Mouse (Mus musculus) embryonic facial prominence, embryonic 15.5 days (tissue): Measurements from ENCODE around the gene Rem2. TPM values are rescaled to one million over a fixed set of nuclear protein-coding genes. Genes with fewer than 3 reads are reported as not detected.

Experiments used
- ATAC-seq: fragments of 200-750 bp; cut with Nextera tagmentation; 2 replicates; pipeline ENCODE4 v1.8.0; 2017; ENCODE audit warnings: low read depth, moderate TSS enrichment; ENCODE audit not compliant: insufficient number of reproducible peaks, low FRiP score, low TSS enrichment
- H3K27ac ChIP-seq: fragments of 300-500 bp; sonication (generic); replicated peaks from 2 replicates; pipeline ENCODE4 v1.5.1; 2015; ENCODE audit warnings: mild to moderate bottlenecking, inconsistent platforms
- H3K27me3 ChIP-seq: fragments of 300-500 bp; sonication (generic); 2 replicates; pipeline ENCODE4 v1.6.1; 2015; ENCODE audit warnings: inconsistent platforms
- H3K36me3 ChIP-seq: fragments of 300-500 bp; sonication (generic); 2 replicates; pipeline ENCODE4 v1.6.1; 2015; ENCODE audit warnings: mild to moderate bottlenecking, inconsistent platforms
- H3K4me1 ChIP-seq: fragments of 300-500 bp; sonication (generic); 2 replicates; pipeline ENCODE4 v1.6.1; 2015; ENCODE audit warnings: inconsistent platforms
- H3K4me2 ChIP-seq: fragments of 300-500 bp; sonication (generic); replicated peaks from 2 replicates; pipeline ENCODE4 v1.6.1; 2015; ENCODE audit warnings: mild to moderate bottlenecking, inconsistent platforms
- H3K4me3 ChIP-seq: fragments of 300-500 bp; sonication (generic); replicated peaks from 2 replicates; pipeline ENCODE4 v1.5.1; 2015; ENCODE audit warnings: mild to moderate bottlenecking, inconsistent platforms
- H3K9ac ChIP-seq: fragments of 300-500 bp; sonication (generic); 2 replicates; pipeline ENCODE4 v1.6.1; 2015; ENCODE audit warnings: inconsistent platforms
- H3K9me3 ChIP-seq: fragments of 300-500 bp; sonication (generic); replicated peaks from 2 replicates; pipeline ENCODE4 v1.6.1; 2016; ENCODE audit warnings: inconsistent platforms
- WGBS: fragments of 180-500 bp; shearing (Covaris S2); methylation state at CpG from one replicate; pipeline ENCODE4 v1.1.7; 2015; 5-methylcytosine and 5-hydroxymethylcytosine counted together
- polyA plus RNA-seq: library from polyadenylated mRNA; unstranded; fragments of >200 nt; fragmentation: Nextera tagmentation; extraction: Ambion mirVana; gene quantifications from 2 replicates; pipeline ENCODE4 v1.2.1, GENCODE M21; 2015

The Rem2 gene
- polyA plus RNA-seq, 1 experiment from 2014 or later = 3.9 TPM

DNA sequence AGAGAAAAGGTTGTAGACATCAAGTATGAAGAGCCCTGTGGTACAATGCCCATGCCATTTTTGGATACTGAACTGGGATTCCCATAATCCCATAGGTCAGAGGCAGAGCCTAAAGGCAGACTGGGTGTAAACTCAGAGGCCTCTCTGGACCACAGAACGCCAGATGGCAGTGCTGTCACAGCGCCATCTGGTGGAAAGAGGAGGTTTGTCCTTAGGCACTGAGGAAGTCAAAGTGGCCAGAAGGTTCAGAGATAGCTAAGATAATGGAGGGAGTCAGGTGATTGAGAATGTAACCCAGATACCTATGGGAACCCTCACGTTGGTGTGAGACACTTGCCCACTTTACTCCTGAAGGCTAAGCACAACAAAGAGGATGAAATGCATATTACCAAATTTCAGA is 18.3 kb downstream of the Rem2 start:
- no peaks in the 10 kb centered on the region for H3K4me1 ChIP-seq
- H3K4me3 ChIP-seq = no peak overlapping the region
- no peaks in the 10 kb centered on the region for H3K36me3 ChIP-seq
- 4% methylated on average over 3 of the region's 3 CpGs for WGBS
- no peak overlapping the region for H3K9ac ChIP-seq
- H3K9me3 ChIP-seq = no peaks in the 10 kb centered on the region
- H3K27ac ChIP-seq = no peak overlapping the region
- no peaks in the 10 kb centered on the region for H3K27me3 ChIP-seq
- no peak overlapping the region for H3K4me2 ChIP-seq
- ATAC-seq = no peak

DNA sequence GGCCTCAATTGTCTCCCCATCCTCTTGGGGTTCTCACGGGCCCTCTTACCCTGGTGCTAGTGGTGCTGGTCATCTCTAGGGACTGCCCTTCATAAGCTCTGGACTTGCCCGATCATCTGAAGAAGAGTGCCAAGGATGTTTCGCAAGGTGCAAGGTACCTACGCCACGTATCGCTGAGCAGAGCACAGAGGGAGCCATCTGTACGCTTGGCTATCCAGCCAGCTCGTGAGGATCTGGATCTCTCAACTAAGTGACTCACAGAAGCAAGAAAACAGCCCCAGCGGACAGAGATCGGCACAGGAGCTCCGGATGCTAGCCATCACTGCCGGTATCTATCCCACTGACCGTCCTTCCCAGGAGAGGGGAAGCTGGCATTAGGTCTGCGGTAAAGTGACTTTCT is 20.8 kb downstream of the Rem2 start:
- no peaks in the 10 kb centered on the region for H3K27me3 ChIP-seq
- no peak overlapping the region for H3K27ac ChIP-seq

DNA sequence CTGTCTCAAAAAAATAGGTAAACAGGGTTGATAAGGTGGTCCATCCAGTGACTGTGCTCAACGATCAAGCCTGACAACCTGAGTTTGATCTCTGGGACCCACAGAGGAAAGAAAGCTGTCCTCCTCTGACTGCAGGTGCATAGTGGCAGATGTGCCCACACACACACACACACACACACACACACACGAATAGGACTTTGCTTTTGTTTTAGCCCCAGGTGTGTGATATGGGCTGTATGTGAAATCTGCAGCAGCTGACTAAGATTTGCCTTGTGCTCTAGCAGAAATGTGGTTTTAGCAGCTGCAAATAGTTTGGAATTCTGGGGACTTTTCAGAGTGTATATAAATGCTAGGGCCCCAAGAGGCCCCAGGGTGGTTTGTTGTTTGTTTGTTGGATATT is 23.4 kb downstream of the Rem2 start:
- H3K27ac ChIP-seq = no peak overlapping the region
- no peaks in the 10 kb centered on the region for H3K4me1 ChIP-seq
- no peak overlapping the region for H3K4me2 ChIP-seq
- no peaks in the 10 kb centered on the region for H3K36me3 ChIP-seq
- H3K9ac ChIP-seq = no peak overlapping the region
- no peaks in the 10 kb centered on the region; the same call in 1 of the 2 replicates for H3K9me3 ChIP-seq
- H3K27me3 ChIP-seq = no peaks in the 10 kb centered on the region
- no peak overlapping the region for H3K4me3 ChIP-seq
- no peak for ATAC-seq
- WGBS = 78% methylated on average over 2 of the region's 2 CpGs

More for the DNA sequence above, 20.8 kb downstream of the Rem2 start:
- H3K4me3 ChIP-seq = no peak overlapping the region
- H3K36me3 ChIP-seq = no peaks in the 10 kb centered on the region
- ATAC-seq = no peak
- no peak overlapping the region for H3K9ac ChIP-seq
- H3K4me1 ChIP-seq = no peaks in the 10 kb centered on the region
- H3K9me3 ChIP-seq = no peaks in the 10 kb centered on the region
- WGBS = 88% methylated on average over 14 of the region's 14 CpGs
- H3K4me2 ChIP-seq = no peak overlapping the region

DNA sequence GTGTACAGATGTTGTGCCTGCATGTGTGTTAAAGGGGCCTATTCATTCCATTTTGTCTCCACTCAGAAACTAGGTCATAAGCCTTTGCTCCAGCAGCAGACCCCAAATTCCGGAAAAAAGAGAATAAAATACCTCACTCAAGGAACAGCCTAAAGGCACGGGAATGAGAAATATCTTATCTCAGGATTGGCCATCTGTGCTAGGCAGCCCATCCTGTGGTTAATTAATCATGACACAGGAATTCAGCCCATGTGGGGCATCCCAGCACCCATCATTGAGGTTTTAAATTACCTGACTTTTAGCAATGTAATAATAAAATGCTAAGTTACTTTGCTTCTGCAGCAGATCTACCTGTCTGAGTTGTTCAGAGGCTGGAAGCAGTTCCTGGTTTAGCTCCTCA is 25.5 kb downstream of the Rem2 start:
- Histone ChIP-seq H3K4me3 (no peak overlapping the region), H3K36me3 (0 out of 2 replicates have a peak, but pooled peaks cover 2% of the 10 kb centered on the region), H3K27ac (no peak overlapping the region), H3K4me2 (no peak overlapping the region), H3K9ac (no peak overlapping the region), H3K27me3 (no peaks in the 10 kb centered on the region), H3K9me3 (no peaks in the 10 kb centered on the region; the same call in 1 of the 2 replicates), H3K4me1 (no peaks in the 10 kb centered on the region)
- no peak for ATAC-seq
- 53% methylated on average over 2 of the region's 2 CpGs for WGBS

DNA sequence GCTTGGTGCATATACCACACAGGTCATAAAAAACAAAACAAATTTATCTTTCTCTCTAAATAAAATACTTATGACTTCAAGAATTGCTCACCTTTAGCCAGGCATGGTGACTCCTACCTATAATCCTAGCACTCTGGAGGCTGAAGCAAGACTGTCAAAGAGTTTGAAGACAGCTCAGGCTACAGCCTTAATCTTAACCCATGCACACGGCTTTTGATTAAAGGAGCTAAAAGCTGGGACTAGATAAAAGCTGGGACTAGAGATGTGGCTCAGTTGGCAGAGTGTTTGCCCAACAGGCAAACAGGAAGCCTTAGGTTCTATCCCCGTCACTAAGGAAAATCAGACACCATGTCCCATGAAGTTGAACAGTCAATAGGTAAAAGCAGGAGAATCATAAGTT is 27.2 kb downstream of the Rem2 start:
- Histone ChIP-seq H3K9ac (no peak overlapping the region), H3K4me2 (no peak overlapping the region), H3K36me3 (peaks cover 19% of the 10 kb centered on the region), H3K9me3 (no peaks in the 10 kb centered on the region; the same call in 1 of the 2 replicates), H3K27me3 (no peaks in the 10 kb centered on the region), H3K27ac (no peak overlapping the region), H3K4me3 (no peak overlapping the region), H3K4me1 (no peaks in the 10 kb centered on the region)
- ATAC-seq = no peak
- WGBS = 80% methylated on average over 2 of the region's 2 CpGs

DNA sequence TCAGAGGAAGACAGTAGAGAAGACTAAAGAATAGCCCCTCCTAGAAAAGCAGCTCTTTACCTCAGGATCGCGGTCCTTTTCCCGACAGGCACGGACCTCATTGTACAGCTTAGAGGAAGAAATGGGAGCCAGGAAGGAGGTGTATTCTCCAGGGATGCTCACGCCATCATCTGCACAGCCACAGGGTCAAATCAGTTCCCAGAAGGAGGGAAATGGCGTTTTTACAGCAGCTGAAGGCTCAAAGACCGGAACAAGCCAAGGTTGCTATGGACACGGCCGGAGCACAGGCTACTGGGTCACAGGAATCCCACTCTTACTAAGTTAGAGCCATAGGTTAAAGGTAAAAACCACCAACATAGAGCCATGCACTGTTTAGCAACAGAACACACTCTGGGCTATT is 33.9 kb downstream of the Rem2 start:
- H3K4me3 ChIP-seq = no peak overlapping the region

DNA sequence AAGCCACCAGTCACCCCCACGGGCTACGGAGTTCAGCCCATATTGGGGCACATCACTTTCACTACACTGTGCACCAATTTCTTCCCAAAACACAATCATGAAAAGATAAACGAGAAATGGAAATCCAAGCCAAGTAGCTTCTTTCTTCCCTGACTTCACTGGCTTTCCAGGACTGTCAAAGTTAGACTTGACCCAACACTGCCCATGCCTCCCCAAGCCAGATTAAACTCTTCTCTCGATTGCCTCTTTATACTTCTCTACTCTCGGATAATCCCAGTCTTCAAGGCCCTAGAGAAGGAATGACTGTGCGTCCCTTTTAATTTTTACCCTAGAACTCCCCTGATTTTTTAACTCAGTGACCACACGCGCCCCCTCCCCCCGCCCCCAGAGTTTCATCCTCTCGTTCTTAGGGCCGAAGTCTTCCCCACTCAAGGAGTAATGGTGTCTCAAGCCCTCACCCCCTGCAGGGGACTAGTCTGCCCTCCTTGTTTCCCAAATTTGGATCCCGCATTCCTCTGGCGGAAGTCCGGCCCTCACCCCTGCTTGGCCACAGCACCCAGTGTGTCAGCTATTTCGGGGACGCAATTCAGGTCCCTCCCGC is 40.9 kb downstream of the Rem2 start:
- 4% methylated on average over 17 of the region's 17 CpGs for WGBS
- Histone ChIP-seq H3K9ac (peak overlapping the region; percentile 80), H3K4me1 (peaks cover 16% of the 10 kb centered on the region), H3K27me3 (no peaks in the 10 kb centered on the region), H3K4me3 (peak overlapping the region; percentile 73), H3K9me3 (0 out of 2 replicates have a peak, but pooled peaks cover 5% of the 10 kb centered on the region), H3K27ac (peak overlapping the region; percentile 63; the same call in 1 of the 2 replicates), H3K4me2 (peak overlapping the region; percentile 60), H3K36me3 (peaks cover 35% of the 10 kb centered on the region)
- ATAC-seq = peak; percentile 14; the same call in 1 of the 2 replicates

More for the DNA sequence above, 33.9 kb downstream of the Rem2 start:
- Histone ChIP-seq H3K27ac (no peak overlapping the region), H3K9ac (no peak overlapping the region), H3K4me2 (no peak overlapping the region), H3K27me3 (no peaks in the 10 kb centered on the region), H3K9me3 (0 out of 2 replicates have a peak, but pooled peaks cover 5% of the 10 kb centered on the region), H3K36me3 (peaks cover 86% of the 10 kb centered on the region), H3K4me1 (no peaks in the 10 kb centered on the region)
- ATAC-seq = no peak
- WGBS = 91% methylated on average over 9 of the region's 9 CpGs

DNA sequence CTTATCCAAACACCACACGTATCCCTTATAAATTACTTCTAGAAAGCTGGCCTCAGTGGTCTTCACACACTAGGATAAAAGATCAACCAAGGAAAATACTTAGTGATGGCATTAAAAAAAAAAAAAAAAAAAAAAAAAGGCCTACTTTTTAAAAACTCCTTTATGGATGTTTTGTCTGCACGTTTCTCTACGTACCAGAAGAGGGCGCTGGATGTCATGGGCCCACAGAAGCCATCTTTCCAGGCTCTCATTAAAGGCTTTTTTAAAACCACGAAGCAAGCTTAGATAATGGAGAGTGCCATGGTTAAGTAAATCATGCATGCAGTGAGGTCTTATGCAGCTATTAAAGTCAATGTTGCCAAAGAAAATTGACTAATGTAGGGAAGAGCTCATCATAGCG is 47.7 kb downstream of the Rem2 start:
- ATAC-seq = no peak
- no peaks in the 10 kb centered on the region for H3K27me3 ChIP-seq
- no peak overlapping the region for H3K27ac ChIP-seq
- no peaks in the 10 kb centered on the region for H3K9me3 ChIP-seq
- 28% methylated on average over 6 of the region's 6 CpGs for WGBS
- no peak overlapping the region for H3K9ac ChIP-seq
- H3K4me3 ChIP-seq = no peak overlapping the region
- H3K36me3 ChIP-seq = no peaks in the 10 kb centered on the region
- H3K4me2 ChIP-seq = no peak overlapping the region
- peaks cover 19% of the 10 kb centered on the region for H3K4me1 ChIP-seq

DNA sequence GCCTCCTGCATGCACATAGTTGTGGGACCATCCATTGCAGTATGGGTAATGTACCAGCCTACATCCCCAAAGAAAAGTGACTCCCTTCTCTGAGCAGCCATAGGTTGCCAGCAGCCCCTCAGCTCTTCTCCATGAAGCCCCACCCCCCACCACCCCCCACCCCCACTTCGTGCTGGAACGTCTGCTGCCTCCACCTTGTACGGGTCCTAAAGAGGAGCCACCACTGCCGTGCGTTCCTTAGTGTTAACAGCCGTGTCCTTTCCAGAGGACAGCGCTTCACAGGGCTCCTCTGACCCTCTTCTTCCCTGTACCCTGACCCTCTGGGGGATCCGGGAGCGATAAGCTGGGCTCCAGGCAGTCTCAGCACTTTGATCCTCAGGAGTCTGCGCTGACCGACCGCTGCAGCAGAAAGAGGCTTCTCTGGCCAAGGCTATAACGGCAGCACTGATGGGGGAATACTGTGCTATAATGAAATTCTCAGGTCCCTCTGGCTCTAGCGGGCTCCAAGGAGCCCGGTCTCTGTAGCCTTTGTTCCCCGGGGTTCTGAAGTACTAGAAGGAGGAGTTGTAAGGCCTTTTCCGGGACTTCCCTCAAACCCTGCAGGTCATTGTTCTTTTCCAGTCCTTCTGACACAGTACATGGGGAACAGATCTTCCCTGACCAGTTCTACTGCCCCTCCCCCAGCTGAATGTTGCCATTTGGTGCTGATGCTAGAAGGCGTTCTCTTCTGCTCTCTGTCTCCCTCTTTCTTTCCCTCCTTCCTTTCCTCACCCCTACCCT is 51.5 kb downstream of the Rem2 start:
- Histone ChIP-seq H3K9ac (no peak overlapping the region), H3K27ac (no peak overlapping the region)

DNA sequence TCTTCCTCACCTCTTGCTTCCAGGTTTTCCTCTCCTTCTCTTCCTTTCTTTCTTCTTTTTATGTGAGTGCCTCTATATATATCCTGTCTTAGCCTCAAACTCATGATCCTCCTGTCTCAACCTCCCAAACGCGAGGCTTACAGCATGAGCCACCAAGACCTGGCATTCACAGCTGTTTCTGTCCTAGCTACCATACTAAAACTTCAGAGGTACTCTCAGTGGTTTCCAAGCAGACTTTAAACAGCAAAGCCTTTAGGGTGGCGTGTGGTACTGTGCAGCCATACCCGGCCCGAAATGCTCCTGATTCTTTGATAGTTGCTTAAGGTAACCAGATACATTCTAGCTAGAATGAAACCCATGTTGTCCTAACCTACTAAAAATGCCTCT is 52.1 kb downstream of the Rem2 start:
- H3K4me3 ChIP-seq = peak overlapping the region; percentile 38
- peaks cover 18% of the 10 kb centered on the region for H3K4me1 ChIP-seq
- H3K27ac ChIP-seq = 0 out of 2 replicates have a peak overlapping the region, but pooled peaks have one; percentile 22
- no peaks in the 10 kb centered on the region for H3K9me3 ChIP-seq
- no peaks in the 10 kb centered on the region for H3K27me3 ChIP-seq
- no peak for ATAC-seq
- WGBS = 12% methylated on average over 5 of the region's 5 CpGs
- H3K36me3 ChIP-seq = no peaks in the 10 kb centered on the region
- peak overlapping the region; percentile 64 for H3K4me2 ChIP-seq
- H3K9ac ChIP-seq = no peak overlapping the region

More for the DNA sequence above, 51.5 kb downstream of the Rem2 start:
- H3K4me1 ChIP-seq = peaks cover 18% of the 10 kb centered on the region
- WGBS = under 1% methylated on average over 18 of the region's 18 CpGs
- no peaks in the 10 kb centered on the region for H3K36me3 ChIP-seq
- peak overlapping the region; percentile 64 for H3K4me2 ChIP-seq
- peak overlapping the region; percentile 38 for H3K4me3 ChIP-seq
- ATAC-seq = peak; percentile 39
- H3K27me3 ChIP-seq = no peaks in the 10 kb centered on the region
- H3K9me3 ChIP-seq = no peaks in the 10 kb centered on the region

DNA sequence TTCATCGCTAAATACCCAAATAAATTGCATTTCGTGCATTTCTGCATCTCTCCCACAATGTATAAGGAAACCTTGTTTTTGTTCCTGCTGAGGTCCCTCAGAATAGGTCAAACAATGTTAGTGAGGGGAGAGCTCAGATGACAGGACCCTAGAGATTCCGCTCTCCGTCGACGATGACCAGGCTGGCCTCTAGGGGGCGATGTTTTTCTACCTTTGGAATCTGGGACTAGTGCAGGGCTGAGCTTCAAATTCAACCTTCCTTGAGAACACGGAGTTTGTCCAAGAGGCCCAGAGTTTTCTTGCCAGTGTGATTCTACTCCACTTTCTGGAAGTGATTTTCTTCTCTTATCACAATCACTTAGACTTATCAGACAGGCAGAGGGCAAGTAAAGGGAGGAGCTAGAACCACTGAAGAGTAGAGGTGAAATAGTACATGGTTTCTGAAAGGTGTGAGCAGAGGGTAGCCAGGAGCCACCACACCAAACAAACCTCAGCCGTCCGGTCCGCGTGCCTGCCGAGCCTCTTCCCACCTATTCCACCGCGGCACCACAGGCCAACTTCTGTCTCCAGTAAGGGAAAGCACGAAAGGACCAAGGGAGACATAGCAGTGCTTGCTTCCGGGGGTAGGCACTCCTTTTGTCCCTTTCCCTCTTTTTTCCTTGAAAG is 52.7 kb downstream of the Rem2 start:
- peak; percentile 70; the same call in 1 of the 2 replicates for ATAC-seq
- Histone ChIP-seq H3K9ac (no peak overlapping the region), H3K4me2 (peak overlapping the region; percentile 64), H3K4me3 (no peak overlapping the region), H3K36me3 (no peaks in the 10 kb centered on the region), H3K4me1 (peaks cover 18% of the 10 kb centered on the region), H3K9me3 (no peaks in the 10 kb centered on the region), H3K27me3 (no peaks in the 10 kb centered on the region), H3K27ac (0 out of 2 replicates have a peak overlapping the region, but pooled peaks have one; percentile 22)
- 11% methylated on average over 17 of the region's 17 CpGs for WGBS
